ENCODE assay signal across 27 mouse cellular contexts in genomic region chr2:104688724-104689123, GRCm38 (mm10). TPM values are rescaled to one million over a fixed set of nuclear protein-coding genes. Genes with fewer than 3 reads are reported as not detected.
A peak's percentile ranks its signal among the peaks of the same experiment; 100 is the strongest.
DNase-seq lines count a peak whose midpoint lies in the region; ATAC-seq and TF ChIP-seq lines count a peak whose summit lies in the region.
"Had no signal": no experiment of that assay in that cellular context is flagged by ENCODE, and none has a peak within 500 bp of the region (broad histone marks: within the 10 kb centered on the region; RNA-seq: fewer than 3 reads in every experiment).

No protein-coding gene starts in this region.

- H3K4me3 ChIP-seq in kidney, adult 2 months (ENCODE audit: insufficient read depth, low read depth, low read length), result no peak overlapping the region
- H3K4me3 ChIP-seq in kidney, embryonic 16.5 days (ENCODE audit: low read length), result no peak overlapping the region
- H3K4me3 ChIP-seq: forebrain, embryonic 12.5 days; heart, embryonic 12.5 days; hindbrain, embryonic 13.5 days; limb, embryonic 10.5 days had no signal

- H3K9ac ChIP-seq in kidney, embryonic 16.5 days (replicated peaks; ENCODE audit: low read length), result no peak overlapping the region
- H3K9ac ChIP-seq: forebrain, embryonic 12.5 days; heart, embryonic 12.5 days; hindbrain, embryonic 13.5 days; liver, embryonic 14.5 days had no signal

- TF ChIP-seq CTCF in kidney, adult 2 months (conservative IDR thresholded peaks at IDR 0.05; ENCODE audit: insufficient read depth, insufficient read length, low read depth, low read length), result no peak

- no peaks in the 10 kb centered on the region; the same call in 1 of the 2 replicates for H3K4me1 ChIP-seq in kidney, adult 2 months (ENCODE audit: control insufficient read depth, insufficient read depth, low read length)
- H3K4me1 ChIP-seq in kidney, embryonic 16.5 days (ENCODE audit: insufficient read depth, low read length), result no peaks in the 10 kb centered on the region
- H3K4me1 ChIP-seq: forebrain, embryonic 12.5 days; limb, embryonic 10.5 days had no signal

- TF ChIP-seq POLR2A in kidney, adult 2 months (IDR thresholded peaks at IDR 0.05; ENCODE audit: low read depth, low read length), result no peak

- peak overlapping the region; percentile 6; the same call in 1 of the 2 replicates for H3K27ac ChIP-seq in kidney, adult 2 months (ENCODE audit: insufficient read depth, low read depth, low read length)
- H3K27ac ChIP-seq in kidney, embryonic 16.5 days (ENCODE audit: low read length), result no peak overlapping the region
- H3K27ac ChIP-seq: forebrain, embryonic 12.5 days; hindbrain, embryonic 13.5 days; limb, embryonic 10.5 days; liver, embryonic 14.5 days; stomach, postnatal 0 days had no signal

- no peaks in the 10 kb centered on the region for H3K27me3 ChIP-seq in kidney, adult 2 months (replicated peaks; ENCODE audit: control insufficient read depth, insufficient read depth, low read length)
- no peaks in the 10 kb centered on the region for H3K27me3 ChIP-seq in kidney, embryonic 16.5 days (ENCODE audit: insufficient read depth, low read length)
- H3K27me3 ChIP-seq: forebrain, embryonic 12.5 days; heart, embryonic 12.5 days; hindbrain, embryonic 13.5 days had no signal

- no peaks in the 10 kb centered on the region for H3K9me3 ChIP-seq in kidney, embryonic 16.5 days (ENCODE audit: low read length)
- H3K9me3 ChIP-seq: forebrain, embryonic 12.5 days; heart, embryonic 12.5 days; hindbrain, embryonic 13.5 days; limb, embryonic 10.5 days had no signal

- no peak for DNase-seq in kidney, adult 2 months
- peak; percentile 84 for DNase-seq in brain, adult 2 months (ENCODE audit: low read depth, low spot score)
- peak; percentile 35 for DNase-seq in cerebellum, adult 11 months
- DNase-seq in cerebellum, adult 9-11 months, result peak; percentile 65
- no peak for DNase-seq in right cerebral cortex, postnatal 36 days (ENCODE audit: low spot score in 2 of 2)
- DNase-seq in thymus, adult 18-20 months, result no peak
- DNase-seq in thymus, postnatal 10 days (ENCODE audit: low spot score in 2 of 2), result no peak
- DNase-seq: adrenal gland, adult 8-10 months; heart, postnatal 10 days; kidney, postnatal 10 days; thymus, postnatal 25 days had no signal

- no peak overlapping the region for H3K4me2 ChIP-seq in kidney, embryonic 16.5 days (replicated peaks; ENCODE audit: low read depth, low read length)
- H3K4me2 ChIP-seq: forebrain, embryonic 12.5 days; heart, embryonic 12.5 days; hindbrain, embryonic 13.5 days; midbrain, embryonic 11.5 days had no signal

- no peaks in the 10 kb centered on the region for H3K36me3 ChIP-seq in kidney, adult 2 months (ENCODE audit: control insufficient read depth, insufficient read depth, low read length)
- H3K36me3 ChIP-seq in kidney, embryonic 16.5 days (ENCODE audit: insufficient read depth, low read length), result peaks cover 6% of the 10 kb centered on the region; the same call in 1 of the 2 replicates

- 78% methylated on average over 8 of the region's 8 CpGs for WGBS in kidney, adult 2 months
- WGBS in kidney, embryonic 16.5 days, result 85% methylated on average over 8 of the region's 8 CpGs

- no peak for ATAC-seq in kidney, embryonic 16.5 days (ENCODE audit: low FRiP score, low TSS enrichment)
- ATAC-seq: activated CD4-positive, CD25-positive, alpha-beta regulatory T cell, adult 4 months; inflammation-experienced regulatory T-cells, adult 6 months; lung, postnatal 0 days had no signal

RNA-seq across cellular contexts. Expression of gene Tcp11l1, which starts 23.2 kb away (rescaled TPM):
- 7.0 and 8.6 TPM in 2 replicates for polyA plus RNA-seq in kidney, adult 2 months (2012; rRNA removed)
- polyA plus RNA-seq in kidney, embryonic 16.5 days (2015; fragmentation: Nextera tagmentation; extraction: Ambion mirVana), result 31.4 and 36.8 TPM in 2 replicates

RNA-seq across cellular contexts. Expression of gene Pin1rt1, which starts 27.5 kb away (rescaled TPM):
- polyA plus RNA-seq in kidney, adult 2 months (2012; rRNA removed), result not detected in 2 replicates
- polyA plus RNA-seq in kidney, embryonic 16.5 days (2015; fragmentation: Nextera tagmentation; extraction: Ambion mirVana), result 0.19 TPM in 1 of 2 replicates, not detected in the other
- polyA plus RNA-seq: activated CD4-positive, CD25-positive, alpha-beta regulatory T cell, adult 4 months; C2C12; embryonic facial prominence, embryonic 11.5 days; forebrain, embryonic 12.5 days; frontal cortex, adult 2 months; heart, embryonic 12.5 days; hindbrain, embryonic 13.5 days; inflammation-experienced regulatory T-cells, adult 6 months; limb, embryonic 10.5 days; liver, embryonic 14.5 days; lung, postnatal 0 days; midbrain, embryonic 11.5 days; midbrain, postnatal 0 days; small intestine, adult 2 months; stomach, postnatal 0 days had no signal

RNA-seq across cellular contexts. Expression of gene Depdc7, which starts 54.0 kb away (rescaled TPM):
- polyA plus RNA-seq in kidney, adult 2 months (2012; rRNA removed), result 15.7 and 16.0 TPM in 2 replicates
- 24.2 and 26.1 TPM in 2 replicates for polyA plus RNA-seq in kidney, embryonic 16.5 days (2015; fragmentation: Nextera tagmentation; extraction: Ambion mirVana)
- polyA plus RNA-seq: activated CD4-positive, CD25-positive, alpha-beta regulatory T cell, adult 4 months; inflammation-experienced regulatory T-cells, adult 6 months had no signal

Comparison
In these comparisons a context has a peak if more than half of its experiments do, and no peak if none do; other contexts are left out.
1. DNase-seq: peak in brain, adult 2 months (single experiment), cerebellum, adult 11 months (single experiment) and cerebellum, adult 9-11 months (single experiment); none in kidney, adult 2 months (single experiment), right cerebral cortex, postnatal 36 days (0 of 2), thymus, adult 18-20 months (0 of 2) and thymus, postnatal 10 days (0 of 2).